Mouse (Mus musculus) neural tube, postnatal 0 days (tissue): ENCODE data around the gene Reg3d. TPM values are rescaled to one million over a fixed set of nuclear protein-coding genes. Genes with fewer than 3 reads are reported as not detected.

Experiments used
- polyA plus RNA-seq: library from polyadenylated mRNA; unstranded; fragments of >200 nt; fragmentation: Nextera tagmentation; extraction: Ambion mirVana; gene quantifications from 2 replicates; pipeline ENCODE4 v1.2.1, GENCODE M21; 2015

The Reg3d gene
- not detected in 2 replicates for polyA plus RNA-seq

GRCm38 (mm10) chr6:78378765-78379164, at the start of gene Reg3d:
Gene Reg3d (minus strand): TSS chr6:78378865.

GRCm38 (mm10) chr6:78422411-78422810, 43.7 kb upstream of the Reg3d start, which contains the start of gene Reg1:
Gene Reg1 (plus strand): TSS chr6:78422711.

DNA sequence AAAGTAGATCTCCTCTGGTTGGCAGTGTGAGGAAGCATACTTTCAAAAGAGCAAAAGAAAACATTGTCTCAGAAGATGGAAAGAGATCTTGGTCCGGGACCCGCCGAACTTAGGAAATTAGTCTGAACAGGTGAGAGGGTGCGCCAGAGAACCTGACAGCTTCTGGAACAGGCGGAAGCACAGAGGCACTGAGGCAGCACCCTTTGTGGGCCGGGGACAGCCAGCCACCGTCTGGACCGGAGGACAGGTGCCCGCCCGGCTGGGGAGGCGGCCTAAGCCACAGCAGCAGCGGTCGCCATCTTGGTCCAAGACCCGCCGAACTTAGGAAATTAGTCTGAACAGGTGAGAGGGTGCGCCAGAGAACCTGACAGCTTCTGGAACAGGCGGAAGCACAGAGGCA, 16.7 kb upstream of the Reg3d start, which contains the start of gene Reg2:
TSS of gene Reg2 (plus strand) at position 301 of the 400 bp plus-strand sequence.

DNA sequence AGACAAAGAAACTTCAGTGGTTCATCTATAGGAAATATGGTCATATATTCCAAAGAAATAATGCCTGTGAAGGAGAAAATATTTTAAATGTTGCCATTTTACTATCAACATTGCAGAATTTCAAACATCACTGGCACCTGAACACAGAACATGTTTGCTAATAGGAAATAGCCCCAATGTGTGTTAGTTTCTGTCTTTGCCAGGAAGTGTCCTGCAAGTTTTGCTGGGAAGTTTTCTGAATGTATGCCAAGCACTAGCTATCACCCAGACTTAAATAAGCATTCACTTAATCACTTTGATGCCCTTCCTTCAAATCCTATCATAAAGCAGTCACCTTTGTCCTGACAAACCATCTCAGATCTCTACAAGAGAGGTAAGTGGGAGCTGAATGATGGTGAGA, 1.7 kb upstream of the Reg3d start, which contains the start of gene Reg3a:
TSS of gene Reg3a (plus strand) at position 301 of the 400 bp plus-strand sequence.

DNA sequence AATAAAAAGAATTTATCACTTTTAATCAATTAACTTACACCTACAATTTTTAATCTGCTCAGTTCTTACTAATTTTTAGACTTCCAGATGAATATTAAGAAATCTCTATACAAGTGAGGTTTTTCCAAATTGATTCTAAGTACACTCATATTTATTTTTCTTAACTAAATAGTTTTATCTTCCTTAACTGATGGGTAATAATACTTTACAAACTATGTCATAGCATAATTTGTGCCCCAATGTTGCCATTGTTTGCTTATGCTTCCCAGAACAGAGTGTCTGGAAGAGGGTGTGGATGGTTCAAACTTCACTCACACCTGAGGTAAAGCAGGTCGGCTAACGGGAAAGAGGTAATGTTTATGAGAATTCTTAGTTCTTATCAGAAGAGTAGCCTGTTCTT, 8.3 kb downstream of the Reg3d start, which contains the start of gene Reg3b:
TSS of gene Reg3b (plus strand) at position 301 of the 400 bp plus-strand sequence.

Other genes with a start within 250 kb of the Reg3d start
- gene Reg3b, start 8.2 kb downstream of the Reg3d start, polyA plus RNA-seq, result 12.8 and 24.0 TPM in 2 replicates
- gene Reg3a, start 1.8 kb upstream of the Reg3d start, polyA plus RNA-seq, result 0.26 and 0.48 TPM in 2 replicates
- not detected in 2 replicates for gene Reg2, start 16.8 kb upstream of the Reg3d start, polyA plus RNA-seq
- gene Reg1, start 43.8 kb upstream of the Reg3d start, polyA plus RNA-seq, result not detected in 2 replicates
- not detected in 2 replicates for gene Reg3g, start 90.0 kb upstream of the Reg3d start, polyA plus RNA-seq